Mouse (Mus musculus) CH12.LX (cell line): Measurements from ENCODE around the gene Prkx. TPM values are rescaled to one million over a fixed set of nuclear protein-coding genes. Genes with fewer than 3 reads are reported as not detected.

Source experiments
- DNase-seq: peaks from one replicate; pipeline ENCODE4 v3.0.0-alpha.2; 2013; ENCODE audit errors: extremely low read depth
- H3K27ac ChIP-seq: 2 replicates; pipeline ENCODE4 v1.5.1; 2012; ENCODE audit warnings: low read depth, mild to moderate bottlenecking, control low read depth, moderate library complexity; ENCODE audit not compliant: insufficient read depth
- H3K27me3 ChIP-seq: replicated peaks from 2 replicates; pipeline ENCODE3; 2012; ENCODE audit warnings: inconsistent platforms
- H3K36me3 ChIP-seq, 2 experiments: replicated peaks in 1 of 2; 2 replicates each; pipeline versions ENCODE3 to v1.6.1; 2012; ENCODE audit warnings: inconsistent platforms in 1 of 2, low read length in 1 of 2, mild to moderate bottlenecking in 1 of 2, mixed read lengths in 1 of 2, moderate library complexity in 1 of 2; ENCODE audit not compliant: control insufficient read depth in 1 of 2, insufficient read depth in 1 of 2
- H3K4me1 ChIP-seq, 2 experiments: 2 replicates each; pipeline ENCODE4 v1.6.1; 2012; ENCODE audit warnings: inconsistent platforms in 1 of 2, moderate library complexity in 1 of 2; ENCODE audit not compliant: insufficient read depth in 2 of 2, control insufficient read depth in 1 of 2
- H3K4me2 ChIP-seq: 2 replicates; pipeline ENCODE4 v1.6.1; 2012; ENCODE audit warnings: low read depth, mild to moderate bottlenecking, control low read depth; ENCODE audit not compliant: poor library complexity, insufficient read depth, severe bottlenecking
- H3K4me3 ChIP-seq, 3 experiments: fragments of 150-350 bp in 1 of 3; sonication (generic) in 1 of 3; replicated peaks in 1 of 3; 2 replicates each; pipeline versions ENCODE3 to v1.5.1; 2011 to 2012; ENCODE audit warnings: low read depth in 2 of 3, low read length in 2 of 3, mild to moderate bottlenecking in 2 of 3, moderate library complexity in 2 of 3, control low read depth in 1 of 3, improper control_type of control experiment in 1 of 3, inconsistent platforms in 1 of 3, mixed read lengths in 1 of 3; ENCODE audit not compliant: poor library complexity in 1 of 3
- H3K79me2 ChIP-seq: replicated peaks from 2 replicates; pipeline ENCODE4 v1.6.1; 2012; ENCODE audit warnings: mild to moderate bottlenecking, moderate library complexity; ENCODE audit not compliant: control insufficient read depth, poor library complexity, insufficient read depth, severe bottlenecking; ENCODE audit errors: extremely low read depth
- H3K9ac ChIP-seq: 2 replicates; pipeline ENCODE4 v1.6.1; 2012; ENCODE audit warnings: low read depth, mild to moderate bottlenecking, control low read depth, moderate library complexity; ENCODE audit not compliant: insufficient read depth
- H3K9me3 ChIP-seq: replicated peaks from 2 replicates; pipeline ENCODE3; 2012; ENCODE audit warnings: low read length, inconsistent platforms, mixed read lengths
- CTCF ChIP-seq, 2 experiments: IDR thresholded peaks in 1 of 2; conservative IDR thresholded peaks in 1 of 2; 2 replicates each; pipeline ENCODE4 v1.5.1; 2011 to 2012; ENCODE audit warnings: low read depth in 2 of 2, low read length in 2 of 2, improper control_type of control experiment in 1 of 2, inconsistent platforms in 1 of 2, mild to moderate bottlenecking in 1 of 2, moderate library complexity in 1 of 2
- ETS1 ChIP-seq: conservative IDR thresholded peaks from 2 replicates; pipeline ENCODE4 v1.6.1; 2012; ENCODE audit warnings: low read depth, mild to moderate bottlenecking, inconsistent platforms, low read length, improper control_type of control experiment, moderate library complexity
- HCFC1 ChIP-seq: IDR thresholded peaks from 2 replicates; pipeline ENCODE4 v1.6.1; 2012; ENCODE audit warnings: low read depth, mild to moderate bottlenecking, inconsistent platforms, low read length, improper control_type of control experiment
- IRF4 ChIP-seq: IDR thresholded peaks from 2 replicates; pipeline ENCODE4 v1.6.1; 2014; ENCODE audit warnings: low read depth, mild to moderate bottlenecking, inconsistent platforms, low read length, improper control_type of control experiment
- JUN ChIP-seq: IDR thresholded peaks from 2 replicates; pipeline ENCODE4 v1.6.1; 2011; ENCODE audit warnings: low read depth, mild to moderate bottlenecking, low read length, improper control_type of control experiment, moderate library complexity; ENCODE audit not compliant: insufficient read depth
- NELFE ChIP-seq: IDR thresholded peaks from 2 replicates; pipeline ENCODE4 v1.6.1; 2011; ENCODE audit warnings: low read depth, low read length, improper control_type of control experiment
- NRF1 ChIP-seq: IDR thresholded peaks from 2 replicates; pipeline ENCODE4 v1.6.1; 2014; ENCODE audit warnings: low read depth, mild to moderate bottlenecking, inconsistent platforms, low read length, improper control_type of control experiment, moderate library complexity
- POLR2AphosphoS2 ChIP-seq: IDR thresholded peaks from 2 replicates; pipeline ENCODE4 v1.6.1; 2011; ENCODE audit warnings: low read depth, low read length, improper control_type of control experiment
- RAD21 ChIP-seq: IDR thresholded peaks from 2 replicates; pipeline ENCODE4 v1.6.1; 2011; ENCODE audit warnings: low read depth, mild to moderate bottlenecking, low read length, improper control_type of control experiment, moderate library complexity
- SMC3 ChIP-seq: IDR thresholded peaks from 2 replicates; pipeline ENCODE4 v1.6.1; 2011; ENCODE audit warnings: low read depth, low read length, improper control_type of control experiment
- TBP ChIP-seq: conservative IDR thresholded peaks from 2 replicates; pipeline ENCODE4 v1.6.1; 2011; ENCODE audit warnings: low read depth, low read length, improper control_type of control experiment
- ZC3H11A ChIP-seq: IDR thresholded peaks from 2 replicates; pipeline ENCODE4 v1.6.1; 2012; ENCODE audit warnings: low read depth, mild to moderate bottlenecking, inconsistent platforms, low read length, improper control_type of control experiment
- ZNF384 ChIP-seq: IDR thresholded peaks from 2 replicates; pipeline ENCODE4 v1.6.1; 2012; ENCODE audit warnings: low read depth, low read length, improper control_type of control experiment, inconsistent platforms
- dilution Hi-C: fragments of 300-500 bp; cut with MboI; formaldehyde crosslinking; loops from 2 replicates; pipeline ENCODE4 v1.14.3; 2020; ENCODE audit warnings: low sequenced_read_pairs; ENCODE audit not compliant: extremely low pct_unique_long_range_greater_than_20kb, extremely low pct_ligation_motif_present
- in situ Hi-C: fragments of 300-500 bp; cut with MboI; formaldehyde crosslinking; loops from 3 replicates; pipeline ENCODE4 v1.14.3; 2019; ENCODE audit warnings: low sequenced_read_pairs, low pct_ligation_motif_present, low pct_unique_long_range_greater_than_20kb, mixed read lengths
- polyA plus RNA-seq: library from polyadenylated mRNA; unstranded; fragments of >175 nt; gene quantifications from 2 replicates; pipeline ENCODE4 v1.2.1, GENCODE M21; 2012; ENCODE audit warnings: low read depth; ENCODE audit not compliant: insufficient read length
- total RNA-seq, 2 experiments: library from RNA; depleted of rRNA; stranded (reverse); fragments of 300-350 nt in 1 of 2; fragments of >200 nt in 1 of 2; gene quantifications; 2 replicates each; pipeline ENCODE4 v1.2.3; 2012 to 2014

The Prkx gene
- total and polyA plus RNA-seq, 3 experiments: 10.4 to 15.2 (median 11.5) TPM

GRCm38 (mm10) chrX:77733930-77734536 is 62.0 kb downstream of the Prkx start:
- dilution Hi-C loops: no loop called here
- in situ Hi-C loops: no loop called here

DNA sequence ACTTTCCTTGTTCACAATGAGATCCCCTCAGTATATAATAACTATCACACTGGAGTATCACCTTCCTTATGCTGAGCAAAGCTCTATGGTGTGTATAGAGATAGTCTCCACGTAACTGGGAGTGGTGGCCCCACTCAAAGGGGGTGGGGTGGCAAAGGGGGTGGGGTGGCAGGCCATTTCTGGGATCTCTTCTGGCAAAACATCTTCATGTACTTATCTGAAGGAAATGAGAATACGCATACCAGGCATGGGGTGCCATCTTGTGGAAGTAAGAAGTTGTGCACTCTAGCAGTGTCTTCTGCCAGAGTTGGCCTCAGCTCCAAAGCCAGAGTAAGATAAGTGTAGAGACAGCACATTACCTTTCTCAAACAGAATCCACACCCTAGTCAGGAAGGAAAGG is 75.8 kb downstream of the Prkx start:
- H3K4me3 ChIP-seq: no peak overlapping the region
- no peaks in the 10 kb centered on the region for H3K9me3 ChIP-seq
- no peak overlapping the region for H3K27ac ChIP-seq
- no peaks in the 10 kb centered on the region for H3K27me3 ChIP-seq
- in situ Hi-C loops: no loop called here
- H3K79me2 ChIP-seq: no peaks in the 10 kb centered on the region
- peak; percentile 37 for DNase-seq
- H3K9ac ChIP-seq: no peak overlapping the region
- no peak overlapping the region; the same call in 1 of the 2 replicates for H3K4me2 ChIP-seq
- no peaks in the 10 kb centered on the region for H3K4me1 ChIP-seq
- dilution Hi-C loops: no loop called here
- H3K36me3 ChIP-seq: no peaks in the 10 kb centered on the region
- TF ChIP-seq RAD21 (peak; percentile 79), CTCF (conservative IDR thresholded peaks at IDR 0.05 in 1 of 2, IDR thresholded peaks at IDR 0.05 in 1 of 2; ENCODE audit: low read depth in 2 of 2, low read length in 2 of 2) (peak; percentile 39 to 75; a peak in 3 of 4 replicates), TBP (no peak), SMC3 (peak; percentile 60), IRF4 (peak; percentile 10; the same call in 1 of the 2 replicates), ZC3H11A (peak; percentile 26; the same call in 1 of the 2 replicates), HCFC1 (no peak)
- TF ChIP-seq, all 38 proteins: peak for 5

More at GRCm38 (mm10) chrX:77733930-77734536, 62.0 kb downstream of the Prkx start:
- Histone ChIP-seq H3K9me3 (no peaks in the 10 kb centered on the region), H3K79me2 (no peaks in the 10 kb centered on the region), H3K4me3 (no peak overlapping the region), H3K27ac (no peak overlapping the region), H3K4me1 (no peaks in the 10 kb centered on the region), H3K27me3 (no peaks in the 10 kb centered on the region), H3K36me3 (no peaks in the 10 kb centered on the region), H3K4me2 (no peak overlapping the region), H3K9ac (no peak overlapping the region)
- TF ChIP-seq POLR2AphosphoS2: no peak
- no peak for TF ChIP-seq ETS1
- TF ChIP-seq NELFE: no peak
- no peak for TF ChIP-seq ZNF384
- TF ChIP-seq NRF1: no peak
- TF ChIP-seq JUN: no peak
- DNase-seq: no peak

Other genes with a start within 250 kb of the Prkx start
- gene Pbsn, start 57.3 kb upstream of the Prkx start, total RNA-seq (2012; rRNA removed): not detected in 2 replicates
- gene Pbsn, start 57.3 kb upstream of the Prkx start, total RNA-seq (2014; rRNA removed): not detected in 2 replicates
- gene Pbsn, start 57.3 kb upstream of the Prkx start, polyA plus RNA-seq: not detected in 2 replicates
- not detected in 2 replicates for gene Gm14744, start 68.5 kb upstream of the Prkx start, total RNA-seq (2012; rRNA removed)
- not detected in 2 replicates for gene Gm14744, start 68.5 kb upstream of the Prkx start, total RNA-seq (2014; rRNA removed)
- not detected in 2 replicates for gene Gm14744, start 68.5 kb upstream of the Prkx start, polyA plus RNA-seq
- not detected in 2 replicates for gene 5430402E10Rik, start 128.8 kb upstream of the Prkx start, total RNA-seq (2012; rRNA removed)
- gene 5430402E10Rik, start 128.8 kb upstream of the Prkx start, total RNA-seq (2014; rRNA removed): not detected in 2 replicates
- gene 5430402E10Rik, start 128.8 kb upstream of the Prkx start, polyA plus RNA-seq: not detected in 2 replicates